Mouse (Mus musculus): ENCODE data around the gene Pxt1. TPM values are rescaled to one million over a fixed set of nuclear protein-coding genes. Genes with fewer than 3 reads are reported as not detected.

The Pxt1 gene
- total RNA-seq, 4 experiments from 2014 or later, result 0.26 to 0.31 TPM; not detected in 2

DNA sequence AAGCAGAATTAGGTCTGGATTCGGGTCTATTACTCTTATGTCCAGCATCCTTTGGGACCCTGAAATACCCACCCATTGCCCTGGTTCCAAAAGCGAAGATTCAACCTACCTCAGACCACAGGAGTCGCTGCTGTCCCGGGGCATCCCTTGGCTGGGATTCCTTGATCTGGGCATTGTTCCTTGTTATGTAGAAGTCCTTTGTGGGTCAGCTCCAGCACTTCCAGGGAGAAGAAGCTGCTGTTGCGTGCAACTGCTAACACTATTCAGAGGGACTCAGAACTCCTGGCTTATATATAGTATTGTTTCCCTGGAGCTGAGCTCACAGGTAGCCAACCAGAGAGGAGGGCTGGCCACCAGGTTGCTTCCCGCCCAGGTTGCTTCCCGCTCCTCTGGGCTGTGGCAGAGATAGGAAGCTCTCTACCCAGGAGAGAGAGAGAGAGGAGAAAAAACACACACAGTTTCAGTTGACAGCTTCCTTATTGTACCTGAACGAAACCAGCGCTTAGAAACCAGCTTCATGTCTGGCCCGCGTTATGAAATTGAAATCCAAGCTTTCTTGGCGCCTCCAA is 28.5 kb downstream of the Pxt1 start, which contains the start of gene 4930539E08Rik:
4930539E08Rik (minus strand) TSS at position 265 of the 569 bp plus-strand sequence.
- no peak for DNase-seq (ENCODE audit: low spot score)

DNA sequence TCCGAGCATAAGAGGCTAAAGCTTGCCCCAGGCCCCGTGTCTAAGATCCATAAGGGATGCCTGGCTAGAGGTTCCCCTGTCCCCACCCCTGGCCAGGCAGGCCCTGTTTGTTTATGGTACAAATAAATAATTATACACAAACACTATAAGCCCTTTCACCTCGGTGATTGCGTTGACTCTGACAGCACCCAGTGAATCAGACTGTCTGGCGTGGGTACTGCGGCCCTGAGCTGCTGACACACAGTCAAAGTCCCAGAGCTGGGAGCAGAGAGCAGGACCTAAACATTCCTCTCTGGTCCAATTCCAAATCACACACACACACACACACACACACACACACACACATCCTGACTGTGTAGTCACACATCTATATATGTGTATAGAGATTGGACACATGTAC is 29.7 kb downstream of the Pxt1 start:
- DNase-seq (ENCODE audit: low spot score), result no peak

DNA sequence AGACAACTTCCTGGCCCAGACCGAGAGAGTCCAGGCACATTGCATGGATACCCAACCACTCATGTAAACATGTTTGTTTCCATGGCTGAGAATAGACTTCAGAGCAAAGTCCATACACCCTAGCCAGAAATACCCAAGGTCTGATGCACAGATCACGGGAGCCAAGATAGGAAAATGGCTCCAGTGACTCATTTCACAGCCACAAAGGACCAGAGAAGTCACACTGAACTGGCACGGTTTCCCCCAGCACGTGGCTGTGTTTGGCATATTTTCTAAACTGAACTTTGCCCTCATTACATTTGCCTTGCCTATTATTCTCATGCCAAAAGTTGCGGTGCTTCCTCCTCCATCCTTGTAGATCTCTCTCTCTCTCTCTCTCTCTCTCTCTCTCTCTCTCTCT is 30.4 kb downstream of the Pxt1 start:
- DNase-seq (ENCODE audit: low spot score), result no peak

DNA sequence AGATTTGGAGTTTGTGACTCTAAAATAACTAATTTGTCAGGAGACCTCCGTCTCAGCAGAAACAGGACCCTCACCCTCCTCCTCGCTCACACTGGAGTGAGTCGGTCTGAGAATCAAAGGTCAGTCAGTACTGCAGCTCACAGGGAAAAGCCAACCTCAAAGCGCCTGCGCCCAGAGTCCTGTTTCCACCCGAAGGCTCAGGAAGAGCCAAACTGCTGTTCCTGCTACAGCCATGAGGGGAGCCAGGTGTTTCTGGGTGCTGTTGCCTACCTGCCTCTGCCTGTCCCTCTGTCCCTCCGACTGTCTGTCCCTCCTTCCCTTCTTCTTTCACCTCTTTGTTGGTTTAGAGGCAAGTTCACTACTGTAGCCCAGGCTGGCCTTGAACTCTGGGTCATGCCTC is 33.5 kb downstream of the Pxt1 start:
- no peak for DNase-seq (ENCODE audit: low spot score)

DNA sequence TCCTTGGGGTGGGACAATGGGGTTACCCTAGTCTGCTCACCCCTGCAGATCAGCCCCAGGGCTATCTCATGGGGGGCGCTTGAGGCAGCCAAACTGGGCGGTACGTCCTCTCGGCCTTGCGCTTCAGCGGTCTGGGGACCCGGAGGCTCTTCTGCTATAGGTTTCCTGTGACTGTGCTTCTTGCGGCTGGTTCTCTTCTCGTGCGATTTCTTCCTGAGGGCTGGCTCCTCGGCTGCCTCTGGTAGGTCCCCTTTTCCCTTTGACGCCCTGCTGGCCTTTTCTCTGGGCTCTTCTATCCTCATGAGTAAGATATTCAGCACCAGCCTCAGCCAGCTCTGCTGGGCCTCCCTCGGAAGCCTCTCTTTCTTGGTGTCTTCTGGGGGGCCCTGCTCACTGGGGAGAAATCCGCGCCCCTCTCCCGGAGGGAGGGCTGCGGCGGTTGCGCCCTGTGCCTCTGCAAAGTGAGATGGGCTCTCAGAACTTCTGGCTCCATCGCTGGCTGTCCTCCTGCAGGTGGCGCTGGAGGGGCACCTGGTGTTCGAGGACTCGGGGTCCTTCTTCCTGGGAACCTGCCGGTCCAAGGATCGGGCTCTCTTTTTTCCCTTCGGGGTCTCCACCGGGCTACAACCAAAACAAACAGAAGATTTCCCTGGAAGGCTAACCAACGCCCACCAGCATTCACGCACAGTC is 34.2 kb downstream of the Pxt1 start:
- DNase-seq (ENCODE audit: low spot score), result no peak

DNA sequence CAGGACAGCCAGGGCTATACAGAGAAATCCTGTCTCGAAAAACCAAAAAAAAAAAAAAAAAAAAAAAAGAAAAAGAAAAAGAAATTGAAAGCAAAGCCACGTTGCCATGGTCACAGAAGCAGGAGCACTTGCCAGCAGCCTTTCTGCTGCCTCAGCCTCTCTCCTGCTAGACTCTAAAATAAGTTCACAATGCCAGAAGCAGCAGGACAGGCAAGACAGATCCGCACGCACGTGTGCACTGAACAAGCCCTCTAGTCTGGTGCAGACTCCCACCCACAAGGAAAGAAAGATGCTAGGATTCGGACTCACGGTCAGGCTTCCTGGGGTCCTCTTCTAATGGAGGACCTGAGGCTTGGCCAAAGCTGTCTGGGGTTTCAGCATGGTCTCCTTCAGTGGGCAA is 35.7 kb downstream of the Pxt1 start:
- no peak for DNase-seq (ENCODE audit: low spot score)

DNA sequence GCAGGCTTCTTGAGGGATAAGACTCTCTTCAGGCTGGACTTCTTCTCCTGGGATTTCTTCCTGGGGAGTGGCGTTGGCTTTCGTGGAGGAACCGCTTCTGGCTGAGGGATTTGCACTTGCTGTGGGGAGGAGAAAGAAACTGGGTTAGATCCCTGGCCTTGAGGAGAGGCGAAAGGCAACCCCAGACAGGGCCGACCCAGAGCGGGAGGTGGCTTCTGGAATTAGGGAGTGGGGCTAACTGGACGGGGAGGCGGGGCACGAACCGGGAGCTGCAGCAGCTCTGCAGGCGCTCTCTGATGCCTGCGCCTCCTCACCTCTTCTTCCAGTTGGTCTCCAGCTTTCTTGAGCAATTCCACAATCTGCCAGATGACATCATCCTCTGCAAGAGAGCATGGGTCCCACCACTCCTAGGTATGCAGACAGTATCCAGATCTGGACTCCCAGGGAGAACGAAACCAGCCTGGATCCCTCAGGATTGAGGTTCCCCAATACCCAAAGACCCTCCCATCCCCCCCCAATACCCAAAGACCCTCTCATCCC is 38.2 kb downstream of the Pxt1 start:
- no peak for DNase-seq (ENCODE audit: low spot score)

DNA sequence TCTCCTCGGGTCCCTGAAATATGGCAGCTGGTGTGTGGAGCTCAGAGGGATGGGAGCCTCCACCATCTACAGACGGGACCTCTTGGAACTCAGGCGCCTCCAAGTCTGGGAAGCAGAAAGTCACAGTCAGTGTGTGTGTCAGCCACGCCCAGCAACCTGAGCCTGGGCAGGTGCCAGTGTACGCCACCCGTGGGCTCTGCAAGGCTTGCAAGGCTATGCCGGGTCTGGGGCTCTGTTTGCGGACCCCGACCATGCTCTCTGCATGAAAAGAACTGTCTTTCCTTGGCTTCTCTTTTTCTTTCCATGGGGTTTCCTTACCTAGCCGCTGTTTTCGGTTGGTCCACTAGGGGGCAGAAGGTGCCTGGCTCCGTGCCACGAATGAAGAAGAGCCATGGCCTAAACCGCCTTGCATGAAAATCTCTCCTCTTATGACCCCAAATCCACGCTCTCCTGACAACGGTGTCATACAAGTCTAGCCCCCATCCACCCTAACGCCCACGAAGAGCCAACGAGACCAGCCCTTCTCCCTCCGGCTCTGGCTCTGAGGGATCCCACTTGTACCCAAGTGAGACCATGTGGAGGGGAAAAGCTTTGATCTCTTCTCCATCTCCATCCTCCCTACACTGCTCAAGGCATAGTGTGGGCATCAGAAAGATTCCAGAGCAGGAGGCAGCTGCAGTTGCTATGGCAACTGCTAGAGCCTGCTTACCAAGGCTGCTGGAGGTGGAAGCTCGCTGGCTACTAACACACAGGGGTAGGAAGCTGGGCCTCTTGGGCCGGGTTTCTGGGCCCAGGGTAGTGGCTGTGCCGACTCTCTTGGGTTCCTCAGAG is 38.9 kb downstream of the Pxt1 start:
- DNase-seq (ENCODE audit: low spot score), result peak; percentile 61

DNA sequence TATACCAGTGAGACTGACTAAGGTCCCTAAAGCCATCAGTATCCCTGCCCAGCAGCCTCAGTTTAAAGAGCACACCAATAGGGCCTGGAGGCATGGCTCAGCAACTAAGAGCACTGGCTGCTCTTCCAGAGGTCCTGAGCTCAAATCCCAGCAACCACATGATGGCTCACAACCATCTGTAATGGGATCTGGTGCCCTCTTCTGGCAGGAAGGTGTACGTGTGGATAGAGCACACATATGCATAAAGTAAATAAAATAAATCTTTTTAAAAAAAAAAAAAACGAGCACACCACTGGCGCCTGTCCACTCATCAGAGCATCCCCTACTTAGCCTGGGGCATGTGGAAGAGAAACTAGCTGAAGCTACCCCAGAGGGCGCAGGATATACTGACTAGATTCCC is 42.1 kb downstream of the Pxt1 start:
- no peak for DNase-seq (ENCODE audit: low spot score)

DNA sequence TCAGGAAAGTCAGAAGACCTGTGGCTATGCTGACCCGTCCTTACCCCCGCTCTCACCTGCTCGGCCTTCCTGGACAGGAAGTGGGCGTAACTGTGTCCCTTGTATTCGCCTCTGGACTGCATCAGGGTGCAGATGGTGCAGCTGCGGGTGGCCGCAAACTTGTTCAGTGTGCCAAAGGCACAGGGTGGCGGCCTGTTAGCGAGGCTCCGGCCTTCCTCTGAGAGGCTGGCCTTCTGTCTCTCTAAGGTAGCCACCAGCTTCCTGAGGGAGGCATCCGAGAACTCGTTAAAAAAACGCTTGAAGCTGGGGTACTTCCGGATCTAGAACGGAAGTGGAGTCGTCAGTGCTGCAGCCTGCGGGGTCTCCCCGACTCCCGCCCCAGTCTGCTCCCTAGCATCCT is 44.2 kb downstream of the Pxt1 start:
- DNase-seq (ENCODE audit: low spot score), result no peak

DNA sequence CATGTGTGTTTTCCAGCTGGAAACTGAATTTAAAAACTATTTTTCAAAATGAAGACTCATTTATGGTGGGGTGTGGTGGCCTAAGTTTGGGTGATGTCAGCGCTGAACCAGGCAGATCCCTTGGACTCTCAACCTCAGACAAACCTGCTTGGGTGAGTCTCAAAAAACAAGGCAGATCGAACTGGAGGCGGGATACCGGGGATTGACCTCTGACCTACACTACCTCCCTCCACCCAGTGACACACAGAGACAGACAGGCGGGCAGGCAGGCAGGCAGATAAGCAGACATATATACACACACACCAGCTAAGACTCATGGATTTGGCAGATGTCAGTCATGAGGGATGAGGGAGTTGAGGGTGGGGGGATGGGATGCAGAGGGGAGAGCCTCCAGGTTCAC is 45.4 kb downstream of the Pxt1 start:
- DNase-seq (ENCODE audit: low spot score), result no peak

DNA sequence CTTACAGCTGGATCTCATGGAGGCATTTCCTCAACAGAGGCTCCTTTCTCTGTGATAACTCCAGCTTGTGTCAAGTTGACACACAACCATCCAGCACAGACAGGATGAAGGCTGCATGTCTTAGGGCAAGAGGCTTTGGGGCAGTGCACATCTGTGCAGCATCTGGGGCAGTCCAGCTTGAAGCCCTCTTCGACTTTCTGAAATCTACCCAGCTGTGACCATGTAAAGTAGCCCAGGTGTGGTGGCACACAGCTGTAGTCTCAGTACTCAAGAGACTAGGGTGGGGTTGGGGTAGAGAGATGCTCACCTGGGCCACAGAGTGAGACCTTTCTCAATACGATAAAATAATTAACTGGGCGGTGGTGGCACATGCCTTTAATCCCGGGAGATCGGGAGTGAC is 45.8 kb downstream of the Pxt1 start:
- no peak for DNase-seq (ENCODE audit: low spot score)

DNA sequence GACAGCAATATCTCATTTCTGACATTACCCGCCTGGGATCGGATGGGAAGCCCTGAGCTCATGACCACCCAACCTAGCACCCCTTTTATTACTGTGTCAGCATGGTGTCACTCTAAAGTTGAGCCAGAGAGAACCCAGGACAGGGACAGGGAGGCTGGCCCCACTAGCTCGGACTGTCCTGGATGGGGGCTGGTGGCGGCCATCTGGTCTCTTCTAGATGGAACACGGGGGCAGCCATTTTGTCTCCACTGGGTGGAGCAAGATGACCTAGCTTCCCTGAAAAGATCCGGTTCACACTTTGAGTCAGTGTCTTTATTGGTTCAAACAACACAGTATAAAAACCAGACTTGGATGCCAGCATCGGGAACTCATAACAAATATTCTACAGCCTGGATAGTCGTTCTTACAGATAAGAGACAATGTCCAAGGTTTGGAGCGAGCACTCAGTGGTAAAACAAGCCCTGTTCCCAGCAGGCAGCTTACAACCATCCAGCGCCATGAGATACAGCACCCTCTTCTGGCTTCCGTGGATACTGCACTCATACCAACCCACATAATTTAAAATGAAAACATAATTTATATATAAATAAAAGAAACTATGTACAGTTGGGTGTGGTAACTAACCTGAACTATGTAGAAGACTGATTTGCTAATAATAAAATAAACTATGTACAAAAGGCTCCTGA is 47.4 kb downstream of the Pxt1 start:
- DNase-seq (ENCODE audit: low spot score), result no peak

DNA sequence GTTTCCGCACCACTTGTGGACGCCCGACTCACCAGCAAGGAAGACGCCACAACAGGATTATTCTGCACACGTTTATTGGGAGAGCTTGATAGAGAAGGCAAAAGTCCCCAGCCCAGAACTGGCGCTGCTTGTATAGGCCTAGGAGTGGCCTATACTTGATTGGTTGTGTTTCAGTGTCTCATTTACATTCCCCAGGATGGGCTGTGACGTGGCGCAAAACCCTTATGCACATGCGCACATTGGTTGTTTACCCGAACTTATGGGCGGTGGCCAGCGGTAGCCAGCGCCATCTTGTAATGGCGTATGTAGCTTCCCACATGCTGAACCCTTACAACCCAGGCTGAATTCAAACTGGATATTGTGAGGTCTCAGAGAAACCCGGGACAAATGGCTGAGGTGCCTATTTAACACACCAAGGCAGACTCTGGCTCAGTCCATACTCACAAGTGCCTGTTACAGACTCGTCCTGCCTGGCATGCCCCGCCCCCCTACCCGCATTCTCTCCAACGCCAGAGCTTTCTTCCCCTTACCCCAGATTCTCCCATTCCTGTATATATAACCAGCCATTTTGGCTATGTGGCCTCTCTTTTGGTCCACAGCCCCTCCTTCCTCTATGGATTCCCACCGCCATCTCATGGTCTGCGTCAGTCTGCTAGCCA is 48.3 kb downstream of the Pxt1 start:
- DNase-seq (ENCODE audit: low spot score), result no peak

DNA sequence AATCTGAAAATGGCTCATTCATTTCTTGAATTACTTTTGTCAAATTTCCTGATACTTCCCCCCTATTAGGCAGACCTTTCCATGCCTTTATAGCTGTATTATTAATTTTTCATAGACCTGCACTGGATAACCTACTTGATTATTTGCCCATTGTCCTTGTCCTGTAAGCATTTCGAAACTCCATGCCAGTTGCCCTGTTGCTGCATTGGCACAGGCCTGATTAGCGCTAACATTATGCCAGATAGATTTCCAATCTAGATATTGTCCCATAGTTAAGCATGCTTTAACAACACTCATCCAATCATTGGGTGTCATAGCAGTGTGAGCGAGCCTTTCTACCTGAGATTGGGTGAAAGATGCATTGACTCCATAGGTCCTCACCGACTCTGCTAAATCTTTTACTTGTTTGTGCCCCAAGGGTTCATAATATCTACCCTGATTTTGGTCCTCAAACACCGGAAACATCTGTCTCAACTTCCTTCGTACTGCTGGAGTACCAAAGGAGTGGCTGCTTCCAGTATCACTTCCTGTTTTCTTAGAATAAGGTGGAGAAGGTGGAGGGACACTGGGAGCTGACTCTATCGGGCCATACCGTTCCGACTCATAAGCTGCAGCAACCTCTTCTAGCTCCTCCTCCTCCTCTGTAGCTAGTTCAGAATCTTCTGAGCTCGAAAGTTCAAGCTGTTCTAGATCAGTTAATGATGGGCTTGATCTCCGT is 49.4 kb downstream of the Pxt1 start:
- peak; percentile 63 for DNase-seq (ENCODE audit: low spot score)

DNA sequence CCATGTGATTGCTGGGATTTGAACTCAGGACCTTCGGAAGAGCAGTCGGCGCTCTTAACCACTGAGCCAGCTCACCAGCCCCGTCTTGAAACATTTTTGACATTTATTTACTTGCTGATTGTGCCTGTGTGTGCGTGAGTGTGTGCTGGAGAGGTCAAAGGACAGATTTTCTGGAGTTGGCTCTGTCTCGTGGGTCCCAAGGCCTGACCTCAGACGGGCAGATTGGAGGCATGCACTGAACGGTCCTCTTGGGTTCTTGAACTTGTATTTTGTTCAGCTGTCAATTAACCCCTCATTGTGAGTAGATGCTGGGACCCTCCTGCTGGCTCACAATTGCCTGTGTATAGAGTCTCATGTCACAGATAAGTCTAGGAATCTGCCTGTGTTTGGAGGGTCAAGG is 57.4 kb downstream of the Pxt1 start:
- DNase-seq (ENCODE audit: low spot score), result no peak

DNA sequence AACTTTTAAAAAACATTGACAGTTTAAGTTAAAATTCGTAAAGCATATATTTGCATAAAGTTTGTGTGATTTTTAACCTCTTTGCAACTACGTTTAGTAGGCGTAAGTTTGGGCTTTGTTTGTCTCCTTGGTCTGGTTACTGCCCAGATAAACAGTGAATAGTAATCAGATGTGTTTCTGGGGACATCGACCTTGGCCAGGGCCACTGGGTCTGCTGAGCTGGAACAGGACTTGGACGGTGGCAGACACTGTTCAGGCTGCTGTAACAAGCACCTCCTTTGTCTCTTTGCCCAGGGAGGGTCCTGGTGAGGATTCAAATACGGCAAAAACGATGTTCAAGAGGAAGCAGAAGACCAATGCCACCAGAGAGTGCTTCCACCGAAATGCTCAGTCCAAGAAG is 58.4 kb downstream of the Pxt1 start:
- no peak for DNase-seq (ENCODE audit: low spot score)

Data from heart, adult 8-10 months (tissue).